Mouse (Mus musculus) cerebellum, adult 18-20 months (tissue): ENCODE data around the gene Sycp2.

Experiments used
- DNase-seq, 2 experiments: peaks; one replicate each; pipeline ENCODE4 v3.0.0; 2021

The Sycp2 gene

GRCm38 (mm10) chr2:178407053-178407815 is at the start of gene Sycp2:
Gene Sycp2, minus strand, starts transcription at chr2:178407685.
- no peak for DNase-seq

GRCm38 (mm10) chr2:178454664-178455516 is 47.4 kb upstream of the Sycp2 start:
- no peak for DNase-seq

GRCm38 (mm10) chr2:178450961-178451360 is 43.5 kb upstream of the Sycp2 start:
- no peak for DNase-seq

GRCm38 (mm10) chr2:178450236-178450635 is 42.8 kb upstream of the Sycp2 start:
- no peak for DNase-seq

GRCm38 (mm10) chr2:178449386-178449785 is 41.9 kb upstream of the Sycp2 start:
- no peak for DNase-seq

- no peak for DNase-seq
Observed at GRCm38 (mm10) chr2:178437311-178437710, 29.8 kb upstream of the Sycp2 start.

GRCm38 (mm10) chr2:178433903-178434302 is 26.4 kb upstream of the Sycp2 start:
- no peak for DNase-seq

GRCm38 (mm10) chr2:178433495-178433894 is 26.0 kb upstream of the Sycp2 start:
- no peak for DNase-seq

GRCm38 (mm10) chr2:178430231-178430630 is 22.7 kb upstream of the Sycp2 start, which contains the start of gene Cdh26:
Gene Cdh26, plus strand, starts transcription at chr2:178430531.
- no peak for DNase-seq

- DNase-seq = no peak
Observed at GRCm38 (mm10) chr2:178429426-178429825, 21.9 kb upstream of the Sycp2 start.

GRCm38 (mm10) chr2:178428676-178429075 is 21.2 kb upstream of the Sycp2 start:
- no peak for DNase-seq

- no peak for DNase-seq
Observed at GRCm38 (mm10) chr2:178428183-178428582, 20.7 kb upstream of the Sycp2 start.

- DNase-seq = no peak
Observed at GRCm38 (mm10) chr2:178427181-178427580, 19.7 kb upstream of the Sycp2 start.

- DNase-seq = no peak
Observed at GRCm38 (mm10) chr2:178426229-178426628, 18.7 kb upstream of the Sycp2 start.

GRCm38 (mm10) chr2:178423223-178423622 is 15.7 kb upstream of the Sycp2 start:
- no peak for DNase-seq

GRCm38 (mm10) chr2:178422186-178422585 is 14.7 kb upstream of the Sycp2 start:
- DNase-seq = no peak

GRCm38 (mm10) chr2:178421603-178422002 is 14.1 kb upstream of the Sycp2 start:
- no peak for DNase-seq

- no peak for DNase-seq
Observed at GRCm38 (mm10) chr2:178420576-178420975, 13.1 kb upstream of the Sycp2 start.

- DNase-seq = no peak
Observed at GRCm38 (mm10) chr2:178416970-178417369, 9.5 kb upstream of the Sycp2 start.

GRCm38 (mm10) chr2:178416427-178416826 is 8.9 kb upstream of the Sycp2 start:
- no peak for DNase-seq

GRCm38 (mm10) chr2:178415150-178415448 is 7.6 kb upstream of the Sycp2 start:
- peak in 1 of 2 experiments; percentile 22 for DNase-seq

GRCm38 (mm10) chr2:178414261-178415149 is 7.0 kb upstream of the Sycp2 start, which contains the start of the genes Ppp1r3d and Fam217b:
Gene Ppp1r3d, minus strand, starts transcription at chr2:178414472.
Gene Fam217b, plus strand, starts transcription at chr2:178414524.
- peak; percentile 32 to 46 for DNase-seq
